Mouse (Mus musculus): ENCODE data around the gene Phf5a. TPM values are rescaled to one million over a fixed set of nuclear protein-coding genes. Genes with fewer than 3 reads are reported as not detected.

Gene Phf5a
- polyA plus RNA-seq, 1 experiment = 95.3 TPM

DNA sequence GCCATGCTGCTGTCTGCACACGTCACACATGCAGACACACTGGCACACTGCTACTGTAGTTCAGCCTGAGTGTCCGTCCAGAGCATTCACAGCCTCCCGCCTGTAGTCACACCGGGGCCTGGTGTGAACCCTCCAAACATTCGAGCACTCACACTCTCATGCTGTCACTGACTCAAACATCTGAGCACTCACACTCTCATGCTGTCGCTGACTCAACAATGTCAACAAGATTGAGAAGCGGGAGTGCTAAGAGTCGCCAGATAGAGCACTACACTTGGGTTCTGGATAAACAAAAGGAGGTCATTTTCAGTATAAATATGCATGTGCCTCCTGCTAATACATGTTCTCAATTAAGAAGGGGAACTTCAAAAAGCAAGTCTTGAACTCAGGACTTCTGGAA is 36.2 kb upstream of the Phf5a start:
- Histone ChIP-seq H3K36me3 (ENCODE audit: control insufficient read depth, insufficient read depth) (peaks cover 80% of the 10 kb centered on the region), H3K4me2 (ENCODE audit: low read depth) (no peak overlapping the region), H3ac (ENCODE audit: control insufficient read depth, insufficient read length) (no peak overlapping the region), H3K4me3 (no peak overlapping the region), H3K79me2 (ENCODE audit: control insufficient read depth, insufficient read depth) (no peaks in the 10 kb centered on the region), H3K27me3 (ENCODE audit: control insufficient read depth, insufficient read depth, insufficient read length) (no peaks in the 10 kb centered on the region)
- TF ChIP-seq MYOD1 (IDR thresholded peaks at IDR 0.05; ENCODE audit: control insufficient read depth in 1 of 3, insufficient read length in 2 of 3, low read depth in 2 of 3) = no peak
- TF ChIP-seq CEBPB (IDR thresholded peaks at IDR 0.05; ENCODE audit: insufficient read depth, poor library complexity, severe bottlenecking) = no peak
- TF ChIP-seq POLR2AphosphoS2 (IDR thresholded peaks at IDR 0.05; ENCODE audit: insufficient read length, low read depth) = peak; percentile 72
- no peak for TF ChIP-seq TCF3 (IDR thresholded peaks at IDR 0.05; ENCODE audit: insufficient read length, low read depth)
- peak; percentile 29 for TF ChIP-seq POLR2A (IDR thresholded peaks at IDR 0.05; ENCODE audit: insufficient read length, low read depth)

DNA sequence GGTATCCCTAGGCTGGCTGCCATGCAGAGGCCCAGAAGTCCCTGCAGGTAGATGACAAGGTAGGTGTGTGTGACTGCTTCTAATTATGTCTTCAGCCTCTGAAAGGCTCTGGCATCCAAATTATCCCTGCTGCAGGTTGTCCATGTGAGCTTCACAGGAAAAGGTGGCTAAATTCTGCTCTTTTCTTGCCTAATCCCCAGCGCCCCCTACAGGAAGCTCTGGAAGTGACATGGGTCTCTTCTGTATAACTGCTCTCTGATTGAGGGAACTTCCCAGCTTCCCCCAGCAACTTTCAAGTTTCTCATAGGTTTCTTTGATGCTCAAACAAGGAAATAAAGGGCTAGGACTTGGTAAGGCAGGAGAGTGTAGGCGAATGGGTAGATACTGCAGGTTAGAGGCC is 33.2 kb upstream of the Phf5a start:
- Histone ChIP-seq H3K36me3 (ENCODE audit: control insufficient read depth, insufficient read depth) (peaks cover 83% of the 10 kb centered on the region), H3K4me3 (no peak overlapping the region), H3K79me2 (ENCODE audit: control insufficient read depth, insufficient read depth) (no peaks in the 10 kb centered on the region), H3K27me3 (ENCODE audit: control insufficient read depth, insufficient read depth, insufficient read length) (no peaks in the 10 kb centered on the region), H3K4me2 (ENCODE audit: low read depth) (no peak overlapping the region), H3ac (ENCODE audit: control insufficient read depth, insufficient read length) (no peak overlapping the region)
- TF ChIP-seq CEBPB (IDR thresholded peaks at IDR 0.05; ENCODE audit: insufficient read depth, poor library complexity, severe bottlenecking) = no peak
- TF ChIP-seq E2F4 (IDR thresholded peaks at IDR 0.05; ENCODE audit: insufficient read depth) = no peak
- no peak for TF ChIP-seq POLR2A (IDR thresholded peaks at IDR 0.05; ENCODE audit: insufficient read length, low read depth)
- no peak for TF ChIP-seq MYOD1 (IDR thresholded peaks at IDR 0.05; ENCODE audit: control insufficient read depth in 1 of 3, insufficient read length in 2 of 3, low read depth in 2 of 3)
- no peak for TF ChIP-seq SRF (IDR thresholded peaks at IDR 0.05; ENCODE audit: control insufficient read depth, insufficient read length, low read depth)

DNA sequence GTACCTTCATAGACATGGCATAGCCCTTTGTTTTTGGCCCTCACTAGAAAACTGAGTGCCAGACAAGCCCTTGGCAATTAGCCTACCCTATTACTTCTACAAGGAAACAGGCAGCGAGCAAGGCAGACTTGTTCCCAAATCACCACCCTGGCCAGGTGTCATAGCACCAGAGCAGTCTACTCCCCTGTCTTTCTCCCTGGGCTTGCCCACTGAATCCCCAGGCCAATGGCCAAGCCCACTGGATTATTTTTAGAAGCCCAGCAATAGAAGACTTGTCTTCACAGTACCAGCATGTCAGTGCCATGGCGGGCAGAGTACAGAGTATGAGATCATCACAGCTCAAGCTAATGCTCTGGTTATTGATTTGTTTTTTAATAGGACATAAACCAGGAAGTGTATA is 27.0 kb upstream of the Phf5a start:
- Histone ChIP-seq H3K79me2 (ENCODE audit: control insufficient read depth, insufficient read depth) (no peaks in the 10 kb centered on the region), H3K4me3 (no peak overlapping the region), H3K27me3 (ENCODE audit: control insufficient read depth, insufficient read depth, insufficient read length) (no peaks in the 10 kb centered on the region), H3ac (ENCODE audit: control insufficient read depth, insufficient read length) (no peak overlapping the region), H3K36me3 (ENCODE audit: control insufficient read depth, insufficient read depth) (peaks cover 77% of the 10 kb centered on the region), H3K4me2 (ENCODE audit: low read depth) (no peak overlapping the region)
- TF ChIP-seq MYOG (IDR thresholded peaks at IDR 0.05; ENCODE audit: control insufficient read depth in 1 of 3, insufficient read depth in 1 of 3, insufficient read length in 2 of 3, low read depth in 2 of 3) (no peak), SRF (IDR thresholded peaks at IDR 0.05; ENCODE audit: control insufficient read depth, insufficient read length, low read depth) (no peak), REST (IDR thresholded peaks at IDR 0.05; ENCODE audit: insufficient read depth, insufficient read length) (no peak), MAX (IDR thresholded peaks at IDR 0.05; ENCODE audit: low read depth) (no peak), E2F4 (IDR thresholded peaks at IDR 0.05; ENCODE audit: insufficient read depth) (no peak), MYOD1 (IDR thresholded peaks at IDR 0.05; ENCODE audit: control insufficient read depth in 1 of 3, insufficient read length in 2 of 3, low read depth in 2 of 3) (no peak), CEBPB (IDR thresholded peaks at IDR 0.05; ENCODE audit: insufficient read depth, poor library complexity, severe bottlenecking) (no peak), USF1 (IDR thresholded peaks at IDR 0.05; ENCODE audit: low read depth) (no peak), TCF12 (IDR thresholded peaks at IDR 0.05; ENCODE audit: insufficient read depth, poor library complexity, severe bottlenecking) (no peak), TCF3 (IDR thresholded peaks at IDR 0.05; ENCODE audit: insufficient read length, low read depth) (no peak)

DNA sequence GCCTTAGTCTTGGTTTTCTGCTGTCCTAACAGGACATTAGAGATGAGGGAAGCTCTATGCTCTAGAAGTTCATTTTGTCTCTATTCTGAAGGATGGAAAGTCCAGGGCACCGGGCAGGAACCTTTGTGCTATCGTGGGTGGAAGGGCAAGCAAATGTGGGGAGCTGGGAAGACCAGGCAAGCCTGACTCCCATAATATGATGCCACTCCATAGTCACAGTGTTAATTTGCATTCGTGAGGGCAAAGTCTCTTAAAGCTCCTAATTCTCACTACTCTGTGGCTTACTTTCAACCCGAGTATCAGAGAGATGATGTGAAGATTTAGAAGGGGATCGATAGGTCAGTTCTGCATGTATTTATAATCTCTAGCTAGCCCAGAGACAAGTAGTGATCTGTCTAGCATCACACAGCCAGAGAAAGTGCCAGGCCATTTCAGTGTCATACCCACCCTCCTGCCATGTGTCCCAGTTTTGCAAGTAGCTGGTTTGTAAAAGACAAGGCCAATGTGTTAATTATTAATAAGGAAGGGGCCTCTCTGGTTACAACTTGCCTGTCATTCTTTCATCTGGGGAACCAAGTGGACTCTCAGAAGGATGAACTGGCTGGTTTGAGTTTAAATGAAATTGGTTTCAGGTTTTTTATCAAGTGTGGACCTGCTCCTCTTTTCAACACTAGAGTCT is 26.0 kb upstream of the Phf5a start:
- peaks cover 82% of the 10 kb centered on the region for H3K36me3 ChIP-seq (ENCODE audit: control insufficient read depth, insufficient read depth)
- H3K4me2 ChIP-seq (ENCODE audit: low read depth) = no peak overlapping the region
- H3ac ChIP-seq (ENCODE audit: control insufficient read depth, insufficient read length) = no peak overlapping the region
- TF ChIP-seq REST (IDR thresholded peaks at IDR 0.05; ENCODE audit: insufficient read depth, insufficient read length) (no peak), MYOG (IDR thresholded peaks at IDR 0.05; ENCODE audit: control insufficient read depth in 1 of 3, insufficient read depth in 1 of 3, insufficient read length in 2 of 3, low read depth in 2 of 3) (no peak), TCF12 (IDR thresholded peaks at IDR 0.05; ENCODE audit: insufficient read depth, poor library complexity, severe bottlenecking) (no peak), MYOD1 (IDR thresholded peaks at IDR 0.05; ENCODE audit: control insufficient read depth in 1 of 3, insufficient read length in 2 of 3, low read depth in 2 of 3) (no peak), E2F4 (IDR thresholded peaks at IDR 0.05; ENCODE audit: insufficient read depth) (no peak), MAX (IDR thresholded peaks at IDR 0.05; ENCODE audit: low read depth) (no peak), CEBPB (IDR thresholded peaks at IDR 0.05; ENCODE audit: insufficient read depth, poor library complexity, severe bottlenecking) (no peak), TCF3 (IDR thresholded peaks at IDR 0.05; ENCODE audit: insufficient read length, low read depth) (no peak), POLR2A (IDR thresholded peaks at IDR 0.05; ENCODE audit: insufficient read length, low read depth) (no peak), SRF (IDR thresholded peaks at IDR 0.05; ENCODE audit: control insufficient read depth, insufficient read length, low read depth) (no peak), POLR2AphosphoS2 (IDR thresholded peaks at IDR 0.05; ENCODE audit: insufficient read length, low read depth) (no peak), USF1 (IDR thresholded peaks at IDR 0.05; ENCODE audit: low read depth) (no peak)
- H3K79me2 ChIP-seq (ENCODE audit: control insufficient read depth, insufficient read depth) = no peaks in the 10 kb centered on the region
- no peak overlapping the region for H3K4me3 ChIP-seq
- H3K27me3 ChIP-seq (ENCODE audit: control insufficient read depth, insufficient read depth, insufficient read length) = no peaks in the 10 kb centered on the region

DNA sequence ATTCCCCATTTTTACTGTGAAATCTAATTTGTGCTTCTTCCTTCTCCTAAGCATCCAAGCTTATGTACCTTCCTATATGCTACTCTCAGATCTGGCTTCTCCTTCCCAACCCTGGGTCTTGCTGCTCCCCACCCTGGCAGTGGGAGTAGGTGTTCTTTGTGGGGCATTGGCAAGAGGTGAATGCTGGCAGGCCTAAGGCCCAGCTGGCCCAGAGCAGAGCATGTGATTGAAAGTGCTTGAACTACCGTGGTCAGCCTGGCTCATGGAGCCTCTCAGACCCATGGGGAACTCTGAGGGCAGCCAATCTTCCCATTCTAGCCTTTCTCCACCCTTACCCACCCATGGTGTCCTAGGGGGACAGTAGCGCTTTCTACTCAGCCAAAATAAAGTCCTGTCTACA is 24.7 kb upstream of the Phf5a start:
- Histone ChIP-seq H3ac (ENCODE audit: control insufficient read depth, insufficient read length) (no peak overlapping the region), H3K36me3 (ENCODE audit: control insufficient read depth, insufficient read depth) (peaks cover 83% of the 10 kb centered on the region), H3K79me2 (ENCODE audit: control insufficient read depth, insufficient read depth) (no peaks in the 10 kb centered on the region), H3K4me2 (ENCODE audit: low read depth) (no peak overlapping the region), H3K4me3 (no peak overlapping the region), H3K27me3 (ENCODE audit: control insufficient read depth, insufficient read depth, insufficient read length) (no peaks in the 10 kb centered on the region)
- TF ChIP-seq POLR2AphosphoS2 (IDR thresholded peaks at IDR 0.05; ENCODE audit: insufficient read length, low read depth) (no peak), E2F4 (IDR thresholded peaks at IDR 0.05; ENCODE audit: insufficient read depth) (no peak), SRF (IDR thresholded peaks at IDR 0.05; ENCODE audit: control insufficient read depth, insufficient read length, low read depth) (no peak), MYOD1 (IDR thresholded peaks at IDR 0.05; ENCODE audit: control insufficient read depth in 1 of 3, insufficient read length in 2 of 3, low read depth in 2 of 3) (no peak), MYOG (IDR thresholded peaks at IDR 0.05; ENCODE audit: control insufficient read depth in 1 of 3, insufficient read depth in 1 of 3, insufficient read length in 2 of 3, low read depth in 2 of 3) (no peak), MAX (IDR thresholded peaks at IDR 0.05; ENCODE audit: low read depth) (no peak), TCF3 (IDR thresholded peaks at IDR 0.05; ENCODE audit: insufficient read length, low read depth) (no peak), CEBPB (IDR thresholded peaks at IDR 0.05; ENCODE audit: insufficient read depth, poor library complexity, severe bottlenecking) (no peak), REST (IDR thresholded peaks at IDR 0.05; ENCODE audit: insufficient read depth, insufficient read length) (no peak), POLR2A (IDR thresholded peaks at IDR 0.05; ENCODE audit: insufficient read length, low read depth) (no peak), TCF12 (IDR thresholded peaks at IDR 0.05; ENCODE audit: insufficient read depth, poor library complexity, severe bottlenecking) (no peak), USF1 (IDR thresholded peaks at IDR 0.05; ENCODE audit: low read depth) (no peak)

Measured in myocyte (in vitro differentiated cells).